Mouse (Mus musculus) left cerebral cortex, postnatal 25 days (tissue): ENCODE measurements around the gene Osgep. TPM values are rescaled to one million over a fixed set of nuclear protein-coding genes. Genes with fewer than 3 reads are reported as not detected.
"Not testable (repeated sequence)": the region's sequence is repeated elsewhere in the genome, so short reads cannot be mapped to it uniquely, and the experiment has no call there.

ENCODE experiments used
- DNase-seq, 2 experiments: peaks; one replicate each; pipeline ENCODE4 v3.0.0; 2022; ENCODE audit warnings: low spot score in 2 of 2, mixed read lengths in 1 of 2
- intact Hi-C: fragments of 180-260 bp; cut with DNase I; formaldehyde crosslinking; loops from one replicate; pipeline ENCODE4 v1.15.1; 2025
- total RNA-seq, 2 experiments: library from RNA; stranded (reverse); gene quantifications; 2 replicates each; pipeline ENCODE4 v1.2.3; 2021

The Osgep gene
- total RNA-seq: 10 to 100 TPM; 30.7 to 34.6 TPM

DNA sequence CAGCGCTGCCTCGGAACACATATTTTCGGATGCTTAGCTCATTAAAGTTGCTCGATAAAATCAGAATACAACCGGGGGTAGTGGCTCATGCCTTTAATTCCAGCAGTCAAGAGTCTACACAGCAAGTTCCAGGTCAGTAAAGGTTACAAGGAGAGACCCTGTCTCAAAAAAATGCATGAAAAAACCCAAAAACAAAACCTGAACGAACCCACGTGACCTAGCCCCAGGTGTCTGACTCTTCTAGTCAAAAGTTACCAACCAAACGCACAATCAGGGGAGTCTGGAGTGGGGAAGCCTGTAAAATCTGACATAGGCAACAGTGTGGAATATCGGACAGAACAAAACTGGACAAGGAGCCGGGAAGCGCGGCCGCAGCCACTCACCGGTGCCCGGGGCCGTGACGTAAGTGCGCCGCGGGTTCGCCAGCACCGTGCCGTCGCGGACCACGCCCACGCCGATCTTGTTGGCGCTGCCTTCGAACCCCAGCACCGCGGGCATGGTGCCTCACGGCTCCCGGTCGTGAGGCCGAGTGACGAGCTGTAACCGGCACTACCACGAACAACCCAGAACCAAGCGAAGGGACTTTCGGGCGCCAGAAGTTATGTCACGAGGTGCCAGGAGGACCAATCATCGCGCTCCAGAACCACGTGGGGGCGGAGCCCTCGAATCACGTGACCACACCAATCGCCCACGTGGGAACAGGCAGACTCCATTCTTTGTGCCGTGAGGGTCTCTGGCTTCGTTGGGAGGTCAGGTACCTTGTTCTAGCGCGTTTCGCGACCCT, at the start of gene Osgep, which contains the start of gene Apex1:
Osgep (minus strand) TSS at position 613 of the 784 bp plus-strand sequence.
Apex1 (plus strand) TSS at position 688 of the 784 bp plus-strand sequence.
- intact Hi-C loops: loop anchor here (2.0 kb wide), 1 partner anchor 138 kb away; no protein-coding TSS in a partner anchor
- DNase-seq: peak; percentile 98 to 99

GRCm38 (mm10) chr14:50973700-50974099, 49.0 kb upstream of the Osgep start:
- DNase-seq: no peak
- intact Hi-C loops: no loop called here

DNA sequence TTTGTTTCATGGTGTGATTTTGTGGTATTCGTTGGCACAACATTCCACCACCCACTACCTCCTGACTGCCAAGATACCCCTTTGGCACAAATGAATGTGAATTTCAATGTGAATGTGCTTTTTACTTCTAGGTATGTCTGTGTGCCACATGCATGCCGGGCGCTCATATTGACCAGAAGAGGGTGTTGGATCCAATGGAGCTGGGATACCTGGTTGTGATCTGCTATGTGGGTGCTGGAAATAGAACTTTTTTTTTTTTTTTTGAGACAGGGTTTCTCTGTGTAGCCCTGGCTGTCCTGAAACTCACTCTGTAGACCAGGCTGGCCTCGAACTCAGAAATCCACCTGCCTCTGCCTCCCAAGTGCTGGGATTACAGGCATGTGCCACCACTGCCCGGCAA, 48.4 kb upstream of the Osgep start:
- DNase-seq, intact Hi-C loops: not testable (repeated sequence)

- DNase-seq: no peak
- intact Hi-C loops: no loop called here
These were observed 46.1 kb upstream of the Osgep start for GRCm38 (mm10) chr14:50970822-50971221.

GRCm38 (mm10) chr14:50969558-50970544, 45.2 kb upstream of the Osgep start:
- DNase-seq: peak; percentile 20 to 74
- intact Hi-C loops: no loop called here

- no peak for DNase-seq
- intact Hi-C loops: no loop called here
These were observed 44.3 kb upstream of the Osgep start for GRCm38 (mm10) chr14:50969041-50969440.

DNA sequence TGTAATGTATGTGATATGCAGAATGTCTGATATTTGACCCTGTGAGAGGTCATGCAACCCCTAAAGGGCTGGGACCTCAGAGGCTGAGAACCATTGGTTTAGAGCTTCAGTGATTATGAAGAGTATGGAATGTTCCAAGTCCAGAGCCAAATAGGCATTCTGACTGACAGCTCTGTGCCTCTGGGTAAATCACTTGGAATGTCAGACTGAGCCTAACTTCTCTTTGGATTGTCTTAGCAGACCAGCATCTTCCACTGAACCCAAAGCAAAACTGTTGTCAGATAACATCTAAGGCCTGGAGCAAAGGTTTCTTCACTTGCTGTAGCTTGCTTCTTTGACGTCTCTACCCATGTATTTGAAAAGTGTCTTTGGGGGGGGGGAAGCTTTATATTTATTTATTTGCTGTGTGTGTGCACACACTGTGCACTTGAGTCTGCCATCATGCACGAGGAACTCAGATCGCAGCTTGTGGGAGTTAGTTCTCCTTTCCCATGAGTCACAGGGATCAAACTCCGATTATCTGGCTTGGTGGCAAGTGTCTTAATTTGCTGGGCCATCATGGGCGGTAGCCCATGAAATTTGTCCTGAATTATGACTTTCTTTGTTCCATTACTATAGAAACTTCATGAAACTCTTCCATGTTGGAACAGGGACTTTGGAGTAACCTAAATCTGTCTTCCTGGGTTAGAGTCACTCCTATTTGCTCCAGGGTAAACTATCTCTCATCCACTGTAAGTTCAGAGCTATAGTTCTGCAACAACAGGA, 43.7 kb upstream of the Osgep start:
- intact Hi-C loops: no loop called here
- no peak for DNase-seq

DNA sequence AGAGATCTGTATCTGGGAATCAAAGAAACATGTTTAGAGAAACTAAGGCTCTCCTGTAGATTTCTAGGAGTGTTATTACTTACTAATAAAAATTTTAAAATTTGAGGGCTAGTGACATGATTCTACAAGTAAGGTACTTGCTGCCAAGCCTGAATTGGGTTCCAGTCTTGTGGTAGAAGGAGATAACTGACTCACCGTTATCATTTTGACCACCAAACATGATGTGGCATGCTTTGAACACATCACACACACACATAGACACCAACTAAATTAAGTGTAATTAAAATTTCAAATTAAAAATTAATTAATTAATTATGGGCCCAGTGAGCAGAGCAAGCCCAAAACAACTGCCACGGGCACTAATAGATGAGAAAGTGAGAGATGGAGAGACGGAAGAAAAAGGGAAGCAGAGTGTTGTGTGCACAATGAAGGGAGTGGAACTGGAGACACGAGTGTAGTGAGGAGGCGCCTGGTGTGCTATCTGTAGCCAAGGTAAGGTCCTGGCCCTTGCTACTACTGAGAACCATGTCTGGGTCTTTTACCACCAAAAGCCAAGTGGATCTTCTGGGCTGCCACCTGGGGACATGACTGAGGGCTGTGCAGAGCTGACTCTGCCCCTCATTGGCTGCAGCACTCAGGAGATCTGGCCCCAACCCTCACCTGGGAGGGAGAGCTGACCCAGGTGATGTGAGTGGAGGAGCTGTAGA, 33.7 kb upstream of the Osgep start:
- intact Hi-C loops, DNase-seq: not testable (repeated sequence)

DNA sequence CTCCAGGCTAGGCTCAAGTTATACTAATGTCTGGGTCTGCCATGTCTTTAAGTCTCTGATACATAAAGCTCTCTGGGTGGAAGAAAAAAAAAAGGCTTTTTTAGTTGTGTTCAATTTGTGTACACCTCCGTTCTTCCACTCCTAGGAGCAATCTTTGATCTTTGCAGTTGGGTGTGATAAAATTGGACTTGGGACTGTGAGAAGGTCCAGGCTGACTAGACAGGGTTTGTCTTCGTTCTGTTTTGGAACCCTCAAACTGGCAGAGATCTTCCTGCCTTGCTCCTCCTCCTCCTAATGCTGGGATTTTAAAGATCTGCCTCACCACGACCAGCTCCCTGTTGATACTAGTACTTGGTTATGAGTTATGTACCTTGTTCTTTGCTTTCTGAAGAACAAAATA, 32.5 kb upstream of the Osgep start:
- DNase-seq, intact Hi-C loops: not testable (repeated sequence)

DNA sequence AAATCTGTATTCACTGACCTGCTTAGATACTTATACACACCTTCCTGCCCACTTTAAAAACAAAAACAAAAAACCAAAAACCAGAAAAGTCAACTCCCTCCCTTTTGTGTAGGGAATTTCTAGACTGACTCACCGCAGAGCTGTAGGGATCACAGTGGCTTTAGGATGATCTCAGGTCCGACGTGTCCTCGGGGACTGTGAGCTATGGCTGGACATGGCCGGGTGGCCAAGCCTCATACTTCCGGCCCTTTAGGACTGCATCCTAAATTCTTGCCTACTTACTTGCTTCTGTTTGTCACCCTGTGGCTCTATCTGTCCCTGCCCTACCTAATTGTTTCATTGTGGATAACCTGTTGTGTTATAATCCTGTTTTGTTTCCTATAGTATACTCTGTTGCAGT, 32.0 kb upstream of the Osgep start:
- DNase-seq, intact Hi-C loops: not testable (repeated sequence)

DNA sequence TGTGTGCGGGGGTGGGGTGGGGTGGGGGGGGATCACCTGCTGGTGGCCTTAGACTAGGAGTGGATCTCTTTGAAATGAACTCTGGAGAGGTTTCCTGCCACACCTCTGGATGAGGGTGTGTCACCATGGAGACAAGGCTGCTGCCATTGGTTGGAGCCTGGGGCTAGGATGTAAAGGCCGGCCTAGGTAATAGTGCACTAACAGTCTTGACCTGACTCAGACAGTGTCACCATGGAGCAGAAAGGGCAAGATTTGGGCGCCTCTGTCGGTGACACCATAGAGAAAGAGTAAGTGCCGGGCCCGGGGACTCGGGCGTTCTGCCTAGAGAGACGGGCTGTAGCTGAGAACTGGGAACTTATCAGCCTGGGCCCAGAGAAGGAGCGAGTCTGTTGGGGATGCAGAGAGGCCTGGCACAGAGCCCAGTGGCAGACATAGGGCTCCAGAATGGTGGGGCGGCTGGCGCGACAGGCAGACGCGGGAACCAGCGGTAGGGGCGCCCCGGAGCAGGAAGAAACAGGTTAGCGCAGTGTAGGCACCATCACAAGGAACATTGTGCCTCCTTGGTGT, 31.3 kb upstream of the Osgep start, which contains the start of gene Pnp2:
Pnp2 (plus strand) TSS at position 51 of the 567 bp plus-strand sequence.
- DNase-seq: peak; percentile 41 to 46
- intact Hi-C loops: not testable (repeated sequence)

DNA sequence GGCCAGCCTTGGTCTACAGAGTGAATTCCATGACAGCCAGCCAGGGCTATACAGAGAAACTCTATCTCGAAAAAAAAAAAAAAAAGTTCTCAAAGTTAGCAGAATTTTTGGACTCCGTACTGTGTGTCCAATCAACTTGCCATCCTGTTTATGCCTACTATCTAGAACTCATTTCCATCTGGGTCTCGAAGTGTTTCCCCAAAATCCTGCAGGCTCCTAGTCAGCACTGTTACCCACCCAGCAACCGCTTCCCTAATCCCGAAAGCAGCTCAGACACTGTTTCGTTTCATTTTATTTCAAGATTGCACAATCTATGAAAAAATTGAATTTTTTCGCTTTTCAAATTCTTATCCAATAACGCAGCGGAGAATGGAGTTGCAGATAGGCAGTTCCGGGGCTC, 30.8 kb upstream of the Osgep start:
- intact Hi-C loops: no loop called here
- no peak for DNase-seq

- DNase-seq, intact Hi-C loops: not testable (repeated sequence)
These were observed 20.8 kb upstream of the Osgep start for GRCm38 (mm10) chr14:50945526-50945925.

- intact Hi-C loops, DNase-seq: not testable (repeated sequence)
These were observed 20.4 kb upstream of the Osgep start for GRCm38 (mm10) chr14:50945081-50945480.

DNA sequence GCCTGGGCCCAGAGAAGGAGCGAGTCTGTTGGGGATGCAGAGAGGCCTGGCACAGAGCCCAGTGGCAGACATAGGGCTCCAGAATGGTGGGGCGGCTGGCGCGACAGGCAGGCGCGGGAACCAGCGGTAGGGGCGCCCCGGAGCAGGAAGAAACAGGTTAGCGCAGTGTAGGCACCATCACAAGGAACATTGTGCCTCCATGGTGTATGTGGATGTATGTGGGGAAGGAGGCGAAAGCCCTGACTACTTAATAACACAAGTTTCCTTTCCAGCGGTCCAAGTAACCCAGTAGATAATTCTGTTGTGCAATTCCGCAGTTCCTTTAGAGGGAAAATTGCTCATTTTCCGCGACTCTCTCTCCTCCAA, 20.0 kb upstream of the Osgep start:
- DNase-seq, intact Hi-C loops: not testable (repeated sequence)

- intact Hi-C loops: no loop called here
- peak; percentile 85 to 91 for DNase-seq
These were observed 19.4 kb upstream of the Osgep start, which contains the start of gene Gm49342 for GRCm38 (mm10) chr14:50943932-50944667. TSS of gene Gm49342 (plus strand) at chr14:50944517.

GRCm38 (mm10) chr14:50938940-50939339, 14.2 kb upstream of the Osgep start:
- DNase-seq: no peak
- intact Hi-C loops: loop anchor here (10.0 kb wide), 1 partner anchor 956 kb away; the partner anchor contains the start of gene Slc39a2
